Mouse (Mus musculus): ENCODE measurements around the gene Tmem121.
A peak's percentile ranks its signal among the peaks of the same experiment; 100 is the strongest.

The Tmem121 gene

DNA sequence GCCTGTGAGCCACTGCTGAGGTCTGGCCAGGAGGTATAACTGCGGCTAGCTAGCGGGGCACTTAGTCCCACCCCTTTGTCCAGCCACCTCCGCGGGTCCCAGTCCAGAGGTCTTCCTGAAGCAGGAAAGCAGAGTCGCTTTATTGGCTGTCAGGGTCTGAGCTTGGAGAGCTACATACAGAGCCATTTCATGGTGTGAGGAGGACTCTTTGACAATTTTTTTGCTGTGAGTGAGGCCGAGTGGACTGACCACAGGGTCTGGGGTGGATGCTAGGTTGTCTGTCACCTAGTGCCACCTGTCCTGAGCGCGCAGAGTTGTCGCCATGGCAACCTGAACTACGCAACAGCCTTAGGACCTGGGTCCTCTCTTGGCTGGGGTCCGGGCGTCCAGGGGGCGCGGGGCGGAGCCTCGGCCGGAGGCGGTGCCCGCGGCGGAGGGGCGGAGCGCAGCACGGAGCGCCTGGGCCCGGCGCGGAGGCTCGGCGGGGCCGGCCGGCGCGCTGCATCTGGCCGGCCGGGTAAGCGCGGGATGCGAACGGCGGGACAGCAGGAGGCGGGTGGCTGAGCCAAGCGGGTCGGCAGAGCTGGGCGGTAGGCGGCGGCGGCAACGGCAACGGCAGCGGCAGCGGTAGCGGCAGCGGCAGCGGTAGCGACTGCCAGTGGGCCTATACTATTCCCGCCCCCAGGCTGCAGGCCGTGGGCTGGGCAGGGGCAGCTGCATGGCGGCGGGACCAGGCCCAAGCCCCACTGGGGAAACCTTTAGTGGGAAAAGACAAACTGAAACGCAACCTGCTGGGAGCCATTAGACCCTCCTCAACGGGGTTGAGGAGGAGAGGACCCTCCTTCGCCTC, at the start of gene Tmem121:
Gene Tmem121 (plus strand): TSS at position 489 of the 850 bp plus-strand sequence.
- peak; percentile 66 for DNase-seq

GRCm38 (mm10) chr12:113136492-113137020, 49.2 kb upstream of the Tmem121 start:
- no peak for DNase-seq

GRCm38 (mm10) chr12:113137260-113138213, 48.2 kb upstream of the Tmem121 start:
- DNase-seq, result no peak

- no peak for DNase-seq
Observed at GRCm38 (mm10) chr12:113138291-113138690, 47.4 kb upstream of the Tmem121 start.

GRCm38 (mm10) chr12:113138901-113139864, 46.5 kb upstream of the Tmem121 start:
- DNase-seq, result no peak

GRCm38 (mm10) chr12:113139908-113140615, 45.7 kb upstream of the Tmem121 start, which contains the start of gene Crip2:
Gene Crip2 (plus strand): TSS chr12:113140236.
- DNase-seq, result peak; percentile 94

DNA sequence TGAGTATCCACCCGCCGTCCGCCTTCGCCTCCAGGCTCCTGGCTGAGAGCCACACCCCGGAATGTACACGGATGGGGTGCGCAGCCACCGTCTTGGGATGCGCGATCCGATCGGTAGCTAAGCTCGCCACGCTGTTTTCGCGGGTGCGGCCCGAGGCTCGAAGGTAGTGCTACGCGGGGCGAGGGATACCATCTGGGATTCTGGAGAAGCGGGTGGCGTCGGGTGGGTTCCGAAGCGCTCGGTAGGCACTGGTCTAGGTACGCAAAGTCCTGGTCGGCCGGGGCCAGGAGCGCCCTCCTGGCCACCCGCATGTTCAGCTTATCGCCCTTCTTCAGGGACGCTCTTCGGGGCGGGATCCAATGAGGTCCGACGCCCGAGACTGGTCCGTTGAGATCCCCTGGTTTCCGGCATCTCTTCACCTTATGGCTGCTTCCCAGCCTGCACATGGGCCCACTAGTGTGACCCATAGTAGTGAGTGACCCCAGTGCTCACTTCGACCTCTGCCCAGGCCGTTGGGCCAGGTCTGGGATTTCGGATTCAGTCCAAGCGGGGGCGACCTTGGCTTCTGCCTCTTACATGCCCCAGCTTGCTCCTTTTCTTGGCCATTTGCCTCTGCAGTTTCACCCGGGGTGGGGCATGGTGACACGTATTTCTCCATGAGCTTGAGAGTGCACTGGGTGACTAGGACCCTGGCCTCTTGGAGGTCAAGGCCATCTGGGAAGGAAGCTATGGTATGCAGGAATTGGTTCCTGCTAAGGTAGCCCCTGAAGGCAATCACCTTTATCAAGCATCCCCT, 44.9 kb upstream of the Tmem121 start:
- DNase-seq, result peak; percentile 41

DNA sequence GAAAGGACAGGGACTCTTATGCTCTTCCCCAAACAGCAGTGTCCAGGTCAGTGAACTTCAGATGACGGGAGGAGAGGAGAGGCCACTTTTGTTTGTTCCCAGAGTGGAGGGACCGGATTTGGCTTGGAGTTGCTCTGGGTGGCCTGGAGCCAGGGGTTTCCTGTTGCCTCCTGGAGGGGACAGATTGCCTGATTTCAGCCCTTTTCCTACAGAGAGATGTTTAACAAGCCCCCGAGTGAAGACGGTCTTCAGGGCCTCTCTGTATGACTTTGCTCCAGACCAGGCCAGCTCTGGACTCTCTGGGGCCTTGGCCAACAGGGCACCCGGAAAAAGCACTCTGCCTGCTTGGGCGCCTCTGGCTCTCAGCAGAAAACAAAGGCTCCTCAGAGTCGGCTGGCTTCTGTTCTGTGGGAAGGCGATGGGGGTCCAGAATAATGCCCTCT, 44.2 kb upstream of the Tmem121 start:
- DNase-seq, result no peak

DNA sequence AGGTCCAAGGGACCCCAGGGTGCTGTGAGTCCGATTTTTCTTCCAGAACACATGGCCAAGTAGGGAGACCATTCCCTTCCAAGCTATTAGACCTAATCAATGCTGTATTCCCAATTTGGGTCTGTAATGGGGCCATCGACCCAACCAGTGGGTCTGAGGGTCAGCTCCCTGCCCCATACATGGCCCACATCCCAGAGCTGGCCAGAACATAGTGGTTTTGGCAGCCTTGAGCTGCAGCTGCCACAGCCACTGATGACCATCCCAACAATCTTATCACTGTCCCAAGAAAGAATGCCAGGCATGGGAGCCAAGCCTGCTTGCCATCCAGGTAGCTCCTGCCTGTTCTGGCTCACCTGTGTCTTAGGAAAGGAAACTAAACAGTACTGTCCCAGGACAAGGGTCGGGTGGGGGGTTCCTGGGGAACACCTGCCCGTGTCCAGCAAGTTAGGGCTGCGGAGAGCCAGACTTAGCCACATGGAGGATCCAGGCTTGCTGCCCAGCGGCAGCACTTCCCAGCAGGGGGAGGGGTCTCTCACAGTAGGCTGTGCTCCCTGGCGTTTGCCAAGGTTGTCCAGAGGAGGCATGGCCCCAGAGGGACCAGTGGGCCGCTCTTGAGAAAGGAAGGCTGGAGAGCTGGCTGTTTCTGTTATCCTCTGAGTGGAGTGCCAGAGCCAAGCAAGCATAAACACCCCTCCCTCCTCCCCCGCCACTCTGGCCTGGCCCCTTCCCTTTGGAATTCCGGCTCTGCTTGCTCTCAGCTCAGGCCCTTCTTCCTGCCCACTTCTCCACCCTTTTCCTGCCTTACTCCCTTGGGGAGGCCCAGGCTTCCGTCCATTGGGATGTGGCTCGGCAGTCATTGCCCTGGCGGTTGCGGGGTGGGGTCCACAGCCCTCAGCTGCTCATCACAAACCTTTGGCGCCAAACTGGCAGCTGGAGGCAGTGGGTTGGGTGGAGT, 43.4 kb upstream of the Tmem121 start:
- no peak for DNase-seq

DNA sequence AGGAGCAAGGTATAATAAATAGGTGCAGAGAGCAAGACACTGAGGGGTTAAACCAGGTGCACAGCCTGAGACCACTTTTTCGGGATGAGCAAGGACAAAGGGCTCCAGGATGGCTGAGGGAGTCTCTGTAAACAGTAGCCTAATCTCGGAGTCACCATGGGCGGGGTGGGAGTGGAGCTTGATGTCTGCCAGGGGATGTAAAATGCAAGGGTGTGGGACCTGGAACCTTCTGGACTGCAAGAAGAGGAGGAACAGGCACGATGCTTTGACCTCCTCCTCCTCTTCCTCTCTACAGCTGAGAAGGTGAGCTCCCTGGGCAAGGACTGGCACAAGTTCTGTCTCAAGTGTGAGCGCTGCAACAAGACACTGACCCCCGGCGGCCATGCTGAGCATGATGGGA, 42.6 kb upstream of the Tmem121 start:
- peak; percentile 40 for DNase-seq

GRCm38 (mm10) chr12:113144001-113144756, 41.6 kb upstream of the Tmem121 start:
- peak; percentile 69 for DNase-seq

GRCm38 (mm10) chr12:113144886-113145285, 40.8 kb upstream of the Tmem121 start:
- DNase-seq, result no peak

DNA sequence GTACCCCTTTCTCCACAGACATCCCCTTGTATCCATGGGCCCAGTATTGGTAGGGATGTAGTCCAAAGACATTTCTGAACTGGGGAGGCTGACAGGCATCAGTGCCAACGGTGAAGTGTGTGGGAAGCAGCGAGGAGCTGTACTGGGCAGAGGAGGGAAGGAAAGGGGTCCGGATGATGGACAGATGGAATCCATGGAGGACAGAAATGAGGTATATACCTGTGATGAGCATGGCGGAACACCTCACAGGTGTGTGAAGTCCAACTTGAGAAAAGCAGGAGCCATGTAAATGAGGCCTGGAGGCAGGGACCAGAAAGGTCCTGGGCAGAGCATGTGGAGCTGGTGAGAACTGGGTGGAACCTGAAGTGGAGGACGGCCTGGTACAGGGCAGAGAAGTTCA, 40.1 kb upstream of the Tmem121 start:
- no peak for DNase-seq

- DNase-seq, result peak; percentile 93
Observed at GRCm38 (mm10) chr12:113146112-113147057, 39.3 kb upstream of the Tmem121 start, which contains the start of gene Crip1. Gene Crip1 (plus strand): TSS chr12:113146316.

DNA sequence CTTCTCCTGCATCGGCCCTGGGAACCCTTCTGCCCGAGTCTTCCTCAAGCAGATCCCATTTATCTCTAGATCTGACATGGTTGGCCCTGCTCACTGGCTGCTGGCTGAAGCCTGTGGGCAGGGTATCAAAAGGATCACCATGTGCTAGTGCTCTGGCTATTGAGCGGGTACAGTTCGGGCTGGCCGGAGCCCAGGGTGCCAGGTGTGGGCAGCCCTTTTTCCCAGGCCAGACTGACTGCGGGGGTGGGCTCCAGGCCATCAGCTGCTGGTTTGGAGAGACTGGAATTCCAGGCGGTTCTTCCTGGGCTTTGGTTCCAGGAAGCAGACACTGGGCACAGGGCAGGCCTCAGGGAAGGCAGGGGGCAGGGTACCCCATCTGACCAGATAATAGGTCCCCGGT, 38.2 kb upstream of the Tmem121 start:
- DNase-seq, result no peak

DNA sequence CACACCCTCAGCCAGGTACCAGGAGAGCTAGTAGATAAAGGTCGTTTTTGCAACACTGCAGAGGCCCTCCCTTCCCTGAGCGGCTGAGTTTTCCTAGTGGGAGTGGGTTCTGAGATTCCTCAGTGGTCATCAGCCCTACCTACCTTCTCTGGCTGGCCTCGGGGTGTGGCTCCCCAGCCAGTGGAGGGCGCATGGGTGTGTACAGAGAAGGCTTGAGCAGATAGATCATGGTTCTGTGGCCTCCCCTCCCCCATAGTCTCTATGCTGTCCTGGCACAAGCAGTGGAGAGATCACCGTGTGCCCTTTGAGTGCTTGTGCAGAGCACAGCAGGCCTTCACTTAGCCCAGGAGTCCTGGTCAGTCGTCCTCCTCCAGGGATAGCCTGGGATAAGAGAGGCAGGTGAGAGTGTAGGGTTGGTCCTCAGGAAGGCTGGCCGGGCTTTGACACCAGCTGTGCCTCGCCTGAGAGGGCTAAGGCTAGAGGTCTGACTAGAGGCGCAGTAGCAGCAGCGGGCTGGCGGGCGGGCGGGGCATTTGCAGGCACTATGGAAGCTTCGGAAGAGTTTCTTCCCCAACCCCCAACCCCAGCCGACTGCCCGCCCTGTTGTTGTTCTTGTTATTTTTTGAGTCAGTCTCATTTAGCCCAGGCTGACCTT, 37.2 kb upstream of the Tmem121 start:
- DNase-seq, result peak; percentile 65

GRCm38 (mm10) chr12:113149341-113149740, 36.4 kb upstream of the Tmem121 start:
- DNase-seq, result no peak
